Comparison of ENCODE assay signal across 8 mouse cellular contexts in the genomic region with DNA sequence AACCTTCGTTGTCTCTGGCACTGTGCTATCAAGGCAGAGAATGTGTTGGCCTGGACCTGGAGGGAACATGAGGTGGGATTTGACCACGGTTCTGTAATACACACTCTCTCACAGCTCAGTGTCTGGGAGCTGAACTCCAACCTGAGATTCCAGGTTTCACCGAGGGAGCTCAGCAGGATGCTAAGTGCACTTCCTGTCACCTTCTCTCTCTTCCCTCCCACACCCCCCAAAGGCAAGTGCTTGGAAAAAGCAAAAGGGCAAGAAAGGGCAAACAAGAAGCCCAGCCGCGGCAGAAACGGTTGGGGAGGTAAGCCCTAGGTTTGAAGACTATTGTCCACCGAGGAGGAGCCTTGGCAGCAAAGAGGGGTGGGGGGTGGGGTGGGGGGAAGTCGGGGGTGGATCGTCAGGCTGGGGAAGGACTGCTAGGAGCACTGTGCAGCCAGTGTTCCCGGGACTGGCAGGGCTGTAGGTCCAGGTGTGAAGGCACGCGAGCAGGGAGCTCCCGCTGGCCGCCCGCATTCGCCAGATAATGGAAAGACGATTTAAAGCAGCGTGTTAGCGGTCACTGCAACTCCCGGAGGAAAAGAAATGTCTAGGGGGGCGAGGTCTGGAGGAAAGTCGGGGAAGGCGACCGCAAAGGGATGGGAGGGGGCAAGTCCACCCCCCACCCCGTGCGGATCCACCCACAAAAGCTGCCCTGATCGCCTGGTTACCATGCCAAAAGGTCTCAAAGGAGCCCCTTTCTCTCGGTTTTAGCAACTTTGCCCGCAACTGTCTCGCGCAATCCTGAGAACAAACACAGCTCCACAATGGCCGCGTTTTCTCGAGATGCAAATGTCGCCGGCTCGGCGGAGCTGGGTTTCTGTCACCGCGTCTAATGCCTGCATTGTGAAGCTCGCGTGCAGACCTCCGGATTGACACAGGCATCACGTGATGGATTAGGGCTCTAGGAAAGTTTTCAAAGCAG. TPM values are rescaled to one million over a fixed set of nuclear protein-coding genes. Genes with fewer than 3 reads are reported as not detected.
DNase-seq lines count a peak whose midpoint lies in the region; ATAC-seq lines count a peak whose summit lies in the region.

No protein-coding gene starts in this region.

- peak overlapping the region; percentile 39 for H3K4me3 ChIP-seq in kidney, embryonic 14.5 days (ENCODE audit: low read length)
- peak overlapping the region; percentile 31 for H3K4me3 ChIP-seq in intestine, embryonic 14.5 days (ENCODE audit: low read depth, low read length)

- WGBS in kidney, embryonic 14.5 days: under 1% methylated on average over 44 of the region's 44 CpGs
- WGBS in intestine, embryonic 14.5 days: under 1% methylated on average over 44 of the region's 44 CpGs

- peak overlapping the region; percentile 67 for H3K4me2 ChIP-seq in kidney, embryonic 14.5 days (replicated peaks; ENCODE audit: low read depth, low read length)
- H3K4me2 ChIP-seq in intestine, embryonic 14.5 days (ENCODE audit: low read length): peak overlapping the region; percentile 48

- peaks cover 13% of the 10 kb centered on the region; the same call in 1 of the 2 replicates for H3K4me1 ChIP-seq in kidney, embryonic 14.5 days (ENCODE audit: control insufficient read depth, insufficient read depth, low read length)
- H3K4me1 ChIP-seq in intestine, embryonic 14.5 days (replicated peaks; ENCODE audit: control insufficient read depth, insufficient read depth, low read length): peaks cover 8% of the 10 kb centered on the region; the same call in 1 of the 2 replicates

- H3K27me3 ChIP-seq in kidney, embryonic 14.5 days (ENCODE audit: control insufficient read depth, insufficient read depth, low read length): peaks cover 67% of the 10 kb centered on the region
- H3K27me3 ChIP-seq in intestine, embryonic 14.5 days (replicated peaks; ENCODE audit: control insufficient read depth, insufficient read depth, low read length): peaks cover 77% of the 10 kb centered on the region

- no peak overlapping the region for H3K9ac ChIP-seq in kidney, embryonic 14.5 days (ENCODE audit: low read depth, low read length)
- no peak overlapping the region for H3K9ac ChIP-seq in intestine, embryonic 14.5 days (ENCODE audit: low read length)

- H3K27ac ChIP-seq in kidney, embryonic 14.5 days (ENCODE audit: low read depth, low read length): no peak overlapping the region
- no peak overlapping the region for H3K27ac ChIP-seq in intestine, embryonic 14.5 days (ENCODE audit: low read depth)

- 0 out of 2 replicates have a peak, but pooled peaks cover 6% of the 10 kb centered on the region for H3K9me3 ChIP-seq in kidney, embryonic 14.5 days (ENCODE audit: control insufficient read depth, low read length)
- no peaks in the 10 kb centered on the region for H3K9me3 ChIP-seq in intestine, embryonic 14.5 days (ENCODE audit: control insufficient read depth, low read length)

- no peak for DNase-seq in kidney, adult 18-20 months
- peak; percentile 87 for DNase-seq in embryo, embryonic 11 days
- DNase-seq in intestine, embryonic 14.5 days (ENCODE audit: low spot score): peak; percentile 55
- DNase-seq in neural tube, embryonic 10.5 days (ENCODE audit: extremely low spot score, low spot score): peak; percentile 60
- no peak for DNase-seq in adipocyte (ENCODE audit: low spot score)
- no peak for DNase-seq in spleen, postnatal 14 days (ENCODE audit: low spot score in 2 of 2)

- no peak for ATAC-seq in kidney, embryonic 14.5 days (ENCODE audit: low FRiP score, low TSS enrichment)
- no peak for ATAC-seq in intestine, embryonic 14.5 days (replicated peaks; ENCODE audit: low FRiP score, low TSS enrichment, low read depth)
- no peak for ATAC-seq in megakaryocyte, adult 5-6 weeks (ENCODE audit: poor library complexity, severe bottlenecking)

- H3K36me3 ChIP-seq in kidney, embryonic 14.5 days (ENCODE audit: control insufficient read depth, insufficient read depth, low read length): no peaks in the 10 kb centered on the region
- no peaks in the 10 kb centered on the region for H3K36me3 ChIP-seq in intestine, embryonic 14.5 days (ENCODE audit: control insufficient read depth, insufficient read depth, low read length)

RNA-seq across cellular contexts. Expression of gene Pcdh8, which starts 2.6 kb away (rescaled TPM):
- 2.0 and 2.5 TPM in 2 replicates for polyA plus RNA-seq in kidney, embryonic 14.5 days (2014; fragmentation: Nextera tagmentation; extraction: Ambion mirVana)
- 0.19 and 0.31 TPM in 2 replicates for polyA plus RNA-seq in intestine, embryonic 14.5 days (2014; fragmentation: Nextera tagmentation; extraction: Ambion mirVana)
- not detected in 2 replicates for total RNA-seq in megakaryocyte, adult 5-6 weeks (2015)
- total RNA-seq in megakaryocyte, adult 5-6 weeks (2017): not detected in 2 replicates

Comparison
In these comparisons a context has a peak if more than half of its experiments do, and no peak if none do; other contexts are left out.
1. DNase-seq: peak in embryo, embryonic 11 days (single experiment), intestine, embryonic 14.5 days (single experiment) and neural tube, embryonic 10.5 days (single experiment); none in kidney, adult 18-20 months (single experiment), adipocyte (single experiment) and spleen, postnatal 14 days (0 of 2).